Mouse (Mus musculus) thymus, postnatal 14 days (tissue): ENCODE results near the gene Kcmf1.

ENCODE experiments used
- DNase-seq: peaks from one replicate; pipeline ENCODE4 v3.0.0; 2021

The Kcmf1 gene

DNA sequence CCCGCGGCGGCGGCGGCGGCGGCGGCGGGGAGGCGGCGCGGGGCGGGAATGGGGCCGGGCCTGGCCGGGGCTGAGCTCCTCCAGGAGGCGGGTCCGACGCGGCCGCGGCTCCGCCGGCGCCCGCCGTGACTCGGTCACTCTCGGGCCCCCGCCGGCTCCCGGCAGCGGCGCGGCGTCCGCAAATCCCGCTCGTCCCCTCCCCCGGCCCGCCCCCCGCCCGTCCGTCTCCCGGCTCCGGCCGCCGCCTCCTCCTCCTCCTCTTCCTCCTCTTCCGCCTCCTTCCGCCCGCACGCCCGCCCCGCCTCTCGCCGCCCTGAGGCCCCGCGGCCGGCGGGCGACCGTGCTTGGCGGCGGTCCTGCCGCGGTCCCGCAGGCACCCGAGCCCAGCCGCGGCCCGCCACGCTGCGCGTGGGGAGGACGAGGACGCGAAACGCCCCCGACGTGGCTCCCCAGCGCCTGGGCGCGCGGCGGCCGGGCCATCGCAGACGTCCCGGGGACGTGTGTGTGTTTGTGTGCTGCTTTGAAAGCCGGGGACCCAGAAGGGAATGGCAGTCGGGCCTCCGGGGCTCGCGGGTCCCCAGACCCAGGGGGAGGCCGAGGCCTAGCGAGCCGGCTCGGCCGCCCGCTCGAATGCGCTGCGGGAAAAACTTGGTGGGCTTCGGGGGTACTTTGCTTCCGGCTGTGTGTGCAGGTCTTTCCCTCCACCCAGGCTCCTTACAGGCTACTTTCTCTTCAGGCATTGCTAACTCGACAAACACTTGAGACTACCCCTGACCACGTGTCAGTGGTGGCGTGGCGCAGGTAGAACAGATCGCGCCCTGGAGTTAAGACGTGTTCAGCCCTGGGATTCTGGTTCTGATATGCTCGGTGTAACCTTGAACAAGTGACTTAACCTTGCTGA is at the start of gene Kcmf1:
TSS of gene Kcmf1 (minus strand) at position 199 of the 901 bp plus-strand sequence.
- DNase-seq: peak; percentile 78

DNA sequence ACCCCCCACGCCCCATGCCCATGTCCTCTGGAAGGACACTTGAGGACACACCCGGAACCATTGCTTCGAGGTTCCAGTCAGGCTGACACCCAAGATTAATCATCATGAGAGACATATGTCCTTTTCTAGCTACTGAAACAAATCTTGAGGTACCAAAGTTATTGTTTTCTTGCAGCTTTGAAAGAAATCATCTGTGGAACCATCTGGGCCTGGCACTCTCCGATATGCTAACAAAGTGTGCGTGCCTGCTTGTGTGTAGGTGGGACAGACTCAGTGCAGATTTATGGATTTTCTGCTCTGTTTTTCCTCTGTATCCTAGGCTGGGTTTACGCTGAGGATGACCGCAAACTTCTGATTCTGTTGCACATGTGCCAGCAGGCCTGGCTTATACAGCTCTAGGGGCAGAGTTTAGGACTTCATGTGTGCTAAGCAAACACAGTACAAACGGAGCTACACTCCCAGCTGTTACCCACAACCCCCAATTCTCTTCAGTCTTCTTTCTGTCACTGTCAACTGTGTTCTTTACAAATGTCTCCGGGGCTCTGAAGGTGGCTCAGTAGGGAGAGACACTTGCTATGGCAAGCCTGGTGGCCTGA is 49.5 kb upstream of the Kcmf1 start:
- no peak for DNase-seq

DNA sequence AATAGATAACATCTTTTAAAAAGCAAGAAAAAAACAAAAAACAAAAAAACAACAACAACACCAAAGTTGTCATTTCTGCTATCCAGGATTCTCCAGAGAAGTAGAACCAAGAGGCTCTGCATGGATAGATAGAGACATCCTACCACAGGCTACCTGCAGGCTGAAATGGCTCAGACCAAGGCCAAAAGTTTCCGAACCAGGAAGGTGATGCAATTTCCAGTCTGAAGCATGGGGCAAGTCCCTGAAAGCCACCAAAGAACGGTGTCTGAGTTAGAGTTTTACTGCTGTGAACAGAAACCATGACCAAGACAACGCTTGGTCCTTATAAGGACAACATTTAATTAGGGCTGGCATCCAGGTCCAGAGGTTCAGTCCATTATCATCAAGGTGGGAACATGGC is 48.6 kb upstream of the Kcmf1 start:
- no peak for DNase-seq

DNA sequence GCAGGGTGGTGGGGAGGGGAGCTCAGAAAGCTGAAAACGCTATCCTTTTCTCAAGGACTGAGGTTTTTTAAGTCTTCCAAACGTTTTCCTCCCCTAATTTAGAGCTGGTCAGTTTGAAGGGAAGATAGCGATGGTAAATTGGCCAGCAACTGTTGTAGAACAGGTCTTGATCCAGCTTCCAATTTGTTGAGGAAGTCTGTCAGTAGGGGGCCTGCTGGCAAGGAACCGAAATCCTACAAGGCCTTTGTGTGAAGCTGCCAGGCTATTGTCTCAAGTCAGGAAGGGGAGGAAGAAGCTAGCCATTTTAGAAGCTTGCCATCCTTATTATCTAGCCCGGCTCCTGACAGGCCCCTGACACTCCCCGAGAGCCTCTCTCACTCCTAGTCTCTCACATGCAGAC is 48.2 kb upstream of the Kcmf1 start:
- DNase-seq: no peak

DNA sequence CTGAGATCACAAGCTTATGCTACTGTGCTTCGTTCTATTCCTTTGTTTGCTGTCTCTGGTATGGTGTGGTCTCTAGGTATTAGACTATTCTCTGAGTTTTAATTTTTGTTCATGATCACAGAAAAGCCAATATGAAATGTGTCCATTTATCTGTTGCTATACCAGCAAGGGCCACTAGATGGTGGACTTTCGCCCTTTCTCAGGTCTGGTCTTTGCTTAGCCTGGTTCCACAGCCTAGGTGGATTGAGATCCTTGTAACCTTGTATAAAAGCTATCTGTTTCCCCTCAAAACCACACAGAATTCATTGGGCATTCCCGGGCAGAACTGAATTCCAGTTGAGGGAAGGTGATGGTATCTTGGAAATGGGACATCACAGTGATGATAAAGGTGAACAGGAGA is 40.7 kb upstream of the Kcmf1 start:
- DNase-seq: peak; percentile 73

DNA sequence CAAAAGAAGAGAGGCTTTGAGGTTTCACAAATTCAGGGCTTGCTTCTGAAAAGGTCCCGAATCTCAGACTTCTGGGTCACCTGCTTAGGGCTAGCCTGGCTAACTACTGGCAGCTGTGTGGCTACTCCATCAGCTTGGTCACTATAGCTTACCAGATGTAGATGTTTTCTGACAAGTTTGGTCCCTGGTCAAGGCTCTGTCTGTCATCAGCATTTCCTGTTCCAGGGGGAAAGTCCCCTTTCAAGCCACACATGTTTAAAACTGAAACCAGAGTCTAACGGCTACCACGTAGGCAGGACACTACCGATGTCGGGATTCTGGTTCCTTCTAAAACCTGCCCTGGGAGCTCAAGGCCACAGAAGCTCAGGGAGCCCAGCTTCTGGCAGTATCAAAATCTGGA is 38.1 kb upstream of the Kcmf1 start:
- DNase-seq: no peak

DNA sequence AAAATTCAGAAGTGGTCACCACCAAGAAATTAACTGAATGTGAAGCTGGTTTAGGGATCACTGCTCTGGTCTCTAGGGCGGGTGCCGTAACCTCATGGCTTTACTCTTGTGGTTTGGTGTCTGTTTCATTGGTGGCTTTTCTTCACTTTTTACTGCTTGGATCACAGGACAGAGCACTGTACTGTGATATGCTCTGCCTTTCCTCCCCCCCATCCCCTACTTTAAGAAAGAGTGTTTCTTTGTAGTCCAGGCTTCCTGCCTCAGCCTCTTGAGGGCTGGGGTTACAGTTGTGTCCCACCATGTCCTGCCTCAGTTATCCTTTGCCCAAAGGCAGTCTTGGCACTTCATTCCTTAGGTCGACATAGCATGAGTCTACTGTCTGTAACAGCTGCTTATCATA is 37.7 kb upstream of the Kcmf1 start:
- DNase-seq: peak; percentile 25

DNA sequence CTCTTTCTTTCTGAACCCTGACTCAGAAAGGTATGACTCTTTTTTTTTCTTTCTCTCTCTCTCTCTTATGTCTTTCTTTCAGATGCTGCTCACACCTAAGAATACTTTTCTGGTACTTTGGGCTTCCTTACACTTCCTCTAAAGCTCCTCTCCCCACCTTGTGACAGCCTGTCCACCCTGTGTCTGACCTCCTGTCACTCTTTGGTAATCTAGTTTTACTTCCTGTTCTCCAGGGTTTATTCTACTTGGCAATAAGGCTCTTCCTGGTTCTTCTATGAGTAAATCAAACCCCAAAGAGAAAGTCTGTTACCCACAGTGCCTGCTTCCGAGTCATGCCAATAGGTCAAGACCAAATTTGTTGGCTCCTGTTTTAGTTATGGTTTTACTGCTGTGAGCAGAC is 33.2 kb upstream of the Kcmf1 start:
- DNase-seq: no peak

DNA sequence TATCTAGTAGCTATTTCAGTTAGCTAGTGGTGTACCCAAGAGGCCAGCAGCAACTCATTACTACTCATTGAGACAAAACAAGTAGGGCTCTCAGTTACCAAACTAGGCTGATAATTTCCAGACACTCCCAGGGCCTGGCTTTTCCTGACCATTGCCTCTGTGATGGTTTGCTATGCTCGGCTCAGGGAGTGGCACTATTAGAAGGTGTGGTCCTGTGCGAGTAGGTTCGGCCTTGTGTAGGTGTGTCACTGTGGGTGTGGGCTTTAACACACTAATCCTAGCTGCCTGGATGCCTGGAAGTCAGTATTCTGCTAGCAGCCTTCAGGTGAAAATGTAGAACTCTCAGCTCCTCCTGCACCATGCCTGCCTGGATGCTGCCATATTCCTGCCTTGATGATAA is 31.8 kb upstream of the Kcmf1 start:
- no peak for DNase-seq

DNA sequence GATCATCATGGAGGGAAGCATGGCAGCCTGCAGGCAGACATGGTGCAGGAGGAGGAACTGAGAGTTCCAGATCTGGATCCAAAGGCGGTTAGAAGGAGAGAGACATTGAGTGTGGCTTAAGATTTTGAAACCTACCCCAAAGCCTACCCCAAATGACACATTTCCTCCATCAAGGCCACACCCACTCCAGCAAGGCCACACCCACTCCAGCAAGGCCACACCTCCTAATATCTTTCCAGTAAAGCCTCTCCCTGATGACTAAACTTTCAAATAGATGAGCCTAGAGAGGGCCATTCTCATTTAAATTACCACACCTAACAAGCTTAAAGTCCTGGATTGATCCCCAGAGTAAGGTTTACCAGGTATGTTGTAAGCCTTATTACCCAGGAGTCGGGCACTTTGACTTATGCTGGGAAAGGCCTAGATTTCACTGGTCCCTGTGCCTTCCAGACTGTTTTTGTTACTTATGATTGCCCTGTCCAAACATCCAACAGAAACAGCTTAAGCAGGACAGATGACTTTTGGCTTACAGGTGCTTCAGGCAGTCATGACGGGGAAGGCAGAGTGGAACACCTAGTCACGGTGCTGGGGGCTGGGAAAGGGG is 30.1 kb upstream of the Kcmf1 start:
- DNase-seq: no peak

DNA sequence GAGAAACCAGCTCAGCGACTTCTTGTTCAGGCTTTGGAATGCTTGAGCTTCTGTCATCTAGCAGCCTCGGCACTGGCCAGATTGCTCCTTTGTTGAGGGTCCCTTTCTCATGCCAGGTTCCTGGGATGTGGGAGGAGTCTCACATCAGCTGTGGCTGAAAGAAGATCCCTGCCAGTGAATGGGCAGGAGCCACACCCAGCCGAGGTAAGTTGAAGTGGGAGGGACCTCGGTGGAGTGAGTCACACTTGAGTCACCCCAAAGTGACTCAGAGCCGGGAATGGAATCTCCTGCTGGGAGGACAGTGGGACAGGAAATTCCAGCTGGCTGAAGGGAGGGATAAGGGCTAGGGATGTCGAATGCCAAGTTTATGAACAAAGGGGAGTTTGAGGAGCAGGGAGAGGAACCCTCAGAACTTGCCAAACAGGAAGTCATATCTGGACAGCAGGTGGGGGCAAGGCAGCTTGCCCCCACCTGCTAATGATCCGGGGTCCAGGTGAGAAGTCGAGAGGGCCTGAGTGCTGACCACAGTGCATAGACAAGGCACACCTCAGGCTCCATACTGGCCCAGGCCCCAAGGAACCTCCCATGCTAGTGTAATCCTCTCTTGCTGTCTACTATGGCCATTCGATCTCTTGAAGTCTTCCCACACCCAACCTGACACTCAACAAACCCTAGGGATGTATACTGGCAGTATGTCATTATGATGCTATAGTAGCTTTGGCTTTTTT is 27.1 kb upstream of the Kcmf1 start:
- DNase-seq: no peak

DNA sequence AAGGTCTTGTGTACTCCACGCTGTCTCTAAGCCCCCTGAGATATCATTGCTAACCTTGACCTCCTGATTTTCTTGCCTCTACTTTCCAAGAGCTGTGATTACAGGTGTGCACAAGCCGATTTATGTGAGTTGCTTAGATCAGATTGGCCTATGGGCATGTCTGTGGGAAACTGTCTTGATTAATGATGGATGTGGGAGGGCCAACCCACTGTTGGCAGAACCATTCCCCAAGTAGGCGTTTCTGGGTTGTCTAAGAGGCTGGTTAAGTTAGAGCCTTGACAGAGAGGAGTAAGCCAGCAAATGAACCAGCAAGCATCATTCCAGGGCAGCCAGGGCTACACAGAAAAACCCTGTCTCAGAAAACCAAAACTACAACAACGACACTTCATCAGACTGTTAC is 26.3 kb upstream of the Kcmf1 start:
- no peak for DNase-seq

DNA sequence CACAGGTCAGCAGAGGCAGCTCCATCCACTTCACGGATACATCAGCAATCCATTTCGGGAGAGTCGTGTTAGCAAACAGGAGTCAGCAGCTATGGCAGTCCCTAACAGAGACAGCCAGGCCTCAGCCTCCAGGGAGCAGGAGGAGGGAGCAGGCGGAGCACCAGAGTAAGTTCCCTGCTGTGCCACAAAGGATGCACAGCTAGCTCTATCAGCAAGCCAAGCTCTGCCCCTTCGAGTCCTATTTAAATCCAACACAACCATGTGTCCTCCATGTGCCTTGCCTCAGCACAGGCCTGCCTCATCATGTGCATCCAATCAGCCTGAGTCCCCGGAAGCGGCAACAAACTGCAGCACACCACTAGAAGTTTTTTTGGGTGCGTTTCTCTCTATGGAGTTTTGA is 23.6 kb upstream of the Kcmf1 start:
- no peak for DNase-seq

DNA sequence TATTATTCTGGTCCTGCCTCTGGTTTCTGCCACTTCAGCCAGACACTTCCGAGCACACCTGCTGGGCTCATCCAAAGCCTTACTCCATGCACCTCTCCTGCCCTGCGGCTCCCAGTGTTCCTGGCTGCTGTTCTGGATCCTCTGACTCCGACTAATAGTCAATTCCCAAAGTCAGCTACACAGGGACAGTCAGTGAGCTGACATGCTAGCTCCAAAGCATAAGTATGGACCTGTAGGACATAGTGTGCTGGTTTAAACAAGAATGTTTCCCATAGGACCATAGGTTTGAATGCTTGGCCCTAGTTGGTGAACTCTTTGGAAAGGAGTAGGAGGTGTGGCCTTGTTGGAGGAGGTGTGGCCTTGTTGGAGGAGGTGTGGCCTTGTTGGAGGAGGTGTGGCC is 21.3 kb upstream of the Kcmf1 start:
- no peak for DNase-seq

DNA sequence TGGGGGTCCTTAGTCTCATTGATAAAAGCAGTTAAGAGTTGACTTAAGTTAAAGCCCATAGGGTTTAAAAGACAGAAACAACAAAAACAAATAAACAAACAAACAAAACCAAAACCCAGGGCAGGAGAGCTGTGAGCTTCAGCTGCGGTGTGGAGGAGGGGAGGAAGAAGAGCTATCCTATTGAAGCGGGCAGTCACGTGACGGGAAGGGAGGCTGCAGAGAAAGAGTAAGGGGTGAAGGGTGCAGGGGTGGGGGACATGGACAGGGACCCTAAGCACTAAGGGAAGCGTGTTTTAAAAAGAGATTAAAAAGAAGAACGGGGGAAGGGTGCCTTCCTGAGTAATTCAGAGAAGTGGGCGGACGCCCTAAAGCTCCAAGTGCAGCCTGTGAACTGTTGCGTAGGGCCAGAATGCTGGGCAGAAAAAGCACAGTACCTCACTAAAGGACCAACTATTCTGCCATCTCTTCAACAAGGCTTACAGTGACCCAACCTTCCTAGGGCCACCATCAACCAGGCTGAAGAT is 18.8 kb upstream of the Kcmf1 start:
- DNase-seq: no peak

DNA sequence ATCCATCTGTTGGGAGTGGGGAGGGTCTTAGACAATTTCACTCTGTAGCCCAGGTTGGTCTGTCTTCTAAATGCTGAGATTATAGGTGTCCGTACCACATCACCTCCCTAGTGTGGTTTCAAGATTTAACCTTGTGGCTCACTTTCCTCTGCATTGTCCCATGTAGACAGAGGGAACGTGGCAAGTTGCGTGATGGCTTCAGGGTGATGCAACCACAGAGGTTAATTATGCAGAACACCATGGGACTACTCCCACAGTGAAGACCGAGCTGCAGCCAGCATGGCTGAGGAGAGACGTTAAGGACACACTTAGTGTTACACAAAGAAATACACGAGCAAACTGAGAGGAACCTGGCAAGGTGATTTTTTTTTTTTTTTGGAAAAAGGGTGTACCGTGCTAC is 16.6 kb upstream of the Kcmf1 start:
- DNase-seq: no peak

DNA sequence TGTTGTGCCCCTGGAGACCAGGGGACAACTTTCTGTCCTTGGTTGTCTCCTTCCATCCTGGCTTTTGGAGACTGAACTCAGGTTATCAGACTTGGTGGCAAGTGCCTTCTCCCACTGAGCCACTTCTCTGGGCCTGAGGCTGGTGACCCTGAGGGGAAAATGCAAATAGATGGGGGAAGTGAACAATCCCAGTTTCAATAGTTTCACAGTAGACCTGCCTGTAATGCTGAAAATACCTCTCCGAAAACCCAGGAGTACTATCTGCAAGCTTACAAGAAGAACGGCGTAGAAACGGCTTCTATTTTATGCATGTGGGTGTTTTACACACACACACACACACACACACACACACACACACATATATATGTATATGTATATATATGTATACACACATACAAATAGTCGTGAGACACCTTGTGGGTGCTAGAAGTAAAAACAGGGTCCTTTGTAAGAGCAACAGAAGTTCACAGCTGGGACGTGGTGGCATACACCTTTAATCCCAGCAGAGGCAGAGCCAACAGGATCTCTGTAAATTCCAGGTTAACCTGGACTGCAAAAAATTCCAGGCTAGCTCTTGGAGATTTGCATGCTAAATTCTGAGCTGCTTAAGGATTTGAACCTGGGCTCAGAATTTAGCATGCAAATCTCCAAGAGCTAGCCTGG is 14.4 kb upstream of the Kcmf1 start:
- DNase-seq: no peak

DNA sequence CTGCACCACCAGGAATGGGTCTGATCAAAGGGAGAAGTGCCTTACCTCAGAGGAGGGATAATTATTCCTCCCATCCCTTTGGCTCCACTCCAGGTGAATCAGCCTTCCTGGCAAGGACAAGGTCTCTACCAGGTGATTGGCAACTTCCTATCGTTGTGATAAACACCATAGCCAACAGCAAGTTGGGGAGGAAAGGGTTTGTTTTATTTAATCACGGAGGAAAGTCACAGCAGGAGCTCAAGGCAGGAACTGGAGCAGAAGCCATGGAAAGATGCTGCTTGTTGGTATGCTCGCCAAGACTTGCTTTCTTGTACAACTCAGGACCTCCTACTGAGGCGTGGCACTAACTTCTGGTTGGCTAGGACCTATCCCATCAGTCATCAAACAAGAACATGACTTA is 11.5 kb upstream of the Kcmf1 start:
- DNase-seq: no peak

DNA sequence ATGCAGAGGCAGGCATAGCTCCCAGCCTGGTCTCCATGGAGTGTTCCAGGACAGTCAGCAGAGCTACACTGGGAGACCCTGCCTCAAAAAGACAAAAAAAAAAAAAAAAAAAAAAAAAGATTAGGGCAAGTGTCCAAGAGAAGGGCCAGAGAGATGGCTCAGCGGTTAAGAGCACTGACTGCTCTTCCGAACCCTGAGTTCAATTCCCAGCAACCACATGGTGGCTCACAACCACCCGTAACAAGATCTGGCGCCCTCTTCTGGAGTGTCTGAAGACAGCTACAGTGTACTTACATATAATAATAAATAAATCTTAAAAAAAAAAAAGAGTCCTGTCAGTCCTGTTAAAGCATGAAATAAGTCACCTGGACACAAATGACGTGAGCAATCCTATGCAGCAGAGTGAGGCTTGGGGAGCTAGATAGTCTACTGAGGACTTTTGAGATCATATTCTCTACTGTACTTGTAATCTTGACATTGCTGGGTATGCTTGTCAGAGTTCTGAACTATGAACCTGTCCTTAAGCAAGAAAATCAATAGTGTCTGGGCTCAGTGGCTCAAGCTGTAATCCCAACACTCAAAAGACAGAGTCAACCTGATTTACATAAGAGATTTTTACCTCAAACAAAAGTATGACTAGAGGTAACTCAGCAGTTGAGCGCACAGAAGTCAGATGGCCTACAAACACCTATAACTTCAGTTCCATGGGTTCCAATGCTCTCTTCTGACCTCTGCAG is 2.6 kb upstream of the Kcmf1 start:
- peak; percentile 31 for DNase-seq

DNA sequence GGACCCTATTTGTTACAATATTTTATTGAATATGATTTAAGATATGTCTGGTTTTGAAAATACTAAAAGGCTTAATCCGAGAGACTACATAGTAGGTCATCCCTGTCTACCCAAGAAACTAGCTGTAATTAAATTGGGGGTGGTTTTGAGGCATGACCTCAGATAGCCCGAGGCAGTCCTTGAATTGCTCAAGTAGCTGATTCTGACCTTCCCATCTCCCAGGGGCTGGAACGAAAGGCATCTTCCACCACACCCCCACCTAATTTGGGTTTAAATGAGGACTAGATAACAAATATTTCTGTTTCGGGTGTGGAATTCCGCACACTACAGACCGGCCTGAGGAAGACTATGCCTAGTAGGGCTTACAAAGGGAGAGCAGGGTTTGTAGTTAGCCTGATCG is 1.2 kb upstream of the Kcmf1 start:
- no peak for DNase-seq

DNA sequence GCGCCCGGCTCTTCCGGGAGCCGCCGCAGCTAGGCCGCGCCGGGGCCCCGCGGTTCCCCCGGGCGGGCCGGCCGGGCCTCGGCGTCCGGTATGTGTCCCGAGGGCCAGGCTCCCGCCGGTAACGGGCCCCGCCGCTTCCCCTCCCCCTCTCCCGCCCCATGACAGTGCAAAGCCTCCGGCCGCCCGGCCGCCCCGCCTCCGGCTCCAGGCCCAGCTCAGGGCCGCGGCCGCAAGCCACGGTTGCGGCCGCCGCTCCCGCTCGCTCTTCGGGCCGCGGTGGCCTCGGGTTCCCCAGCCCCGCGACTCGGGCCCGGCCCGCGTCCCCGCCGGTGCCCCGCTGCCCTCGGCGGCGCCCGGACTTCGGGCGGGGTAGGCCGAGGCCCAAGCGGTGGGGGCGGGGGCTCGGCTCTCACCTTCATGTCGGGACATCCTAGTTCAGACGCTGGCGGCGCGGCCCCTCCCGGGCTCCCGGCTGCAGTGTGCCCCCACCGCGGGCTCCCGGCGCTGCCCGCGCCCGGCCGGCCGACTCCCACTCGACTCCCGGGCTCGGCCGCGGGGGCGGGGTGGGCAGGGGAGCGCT is 488 bp downstream of the Kcmf1 start:
- peak; percentile 74 for DNase-seq
